Mouse (Mus musculus) right cerebral cortex, adult 2 months (tissue): ENCODE data around the gene Stx6.

Source experiments
- DNase-seq, 2 experiments: peaks; one replicate each; pipeline ENCODE4 v3.0.0; 2021 to 2022; ENCODE audit warnings: low spot score in 2 of 2

Stx6 gene

GRCm38 (mm10) chr1:155205822-155206660, 47.5 kb downstream of the Stx6 start:
- no peak for DNase-seq

- no peak for DNase-seq
Measured at GRCm38 (mm10) chr1:155207859-155208258, 49.3 kb downstream of the Stx6 start.

- DNase-seq = no peak
Measured at GRCm38 (mm10) chr1:155210011-155210763, 51.7 kb downstream of the Stx6 start.

GRCm38 (mm10) chr1:155211017-155211416, 52.5 kb downstream of the Stx6 start:
- no peak for DNase-seq

GRCm38 (mm10) chr1:155212081-155212480, 53.6 kb downstream of the Stx6 start:
- DNase-seq = no peak

- DNase-seq = no peak
Measured at GRCm38 (mm10) chr1:155212493-155212892, 54.0 kb downstream of the Stx6 start.

GRCm38 (mm10) chr1:155212936-155213774, 54.6 kb downstream of the Stx6 start:
- no peak for DNase-seq

GRCm38 (mm10) chr1:155213912-155214311, 55.4 kb downstream of the Stx6 start:
- no peak for DNase-seq

- peak; percentile 75 to 81 for DNase-seq
Measured at GRCm38 (mm10) chr1:155215066-155215764, 56.7 kb downstream of the Stx6 start.

GRCm38 (mm10) chr1:155216313-155216712, 57.8 kb downstream of the Stx6 start:
- no peak for DNase-seq

- DNase-seq = no peak
Measured at GRCm38 (mm10) chr1:155216844-155217243, 58.3 kb downstream of the Stx6 start.

- peak in 1 of 2 experiments; percentile 75 for DNase-seq
Measured at GRCm38 (mm10) chr1:155217865-155218541, 59.5 kb downstream of the Stx6 start.

- no peak for DNase-seq
Measured at GRCm38 (mm10) chr1:155218924-155219323, 60.4 kb downstream of the Stx6 start.

GRCm38 (mm10) chr1:155222101-155222669, 63.7 kb downstream of the Stx6 start:
- DNase-seq = no peak

- DNase-seq = no peak
Measured at GRCm38 (mm10) chr1:155223036-155223435, 64.5 kb downstream of the Stx6 start.

- DNase-seq = peak in 1 of 2 experiments; percentile 75
Measured at GRCm38 (mm10) chr1:155223849-155224554, 65.5 kb downstream of the Stx6 start.

- no peak for DNase-seq
Measured at GRCm38 (mm10) chr1:155229464-155230411, 71.2 kb downstream of the Stx6 start.

- DNase-seq = no peak
Measured at GRCm38 (mm10) chr1:155232385-155232784, 73.9 kb downstream of the Stx6 start.

GRCm38 (mm10) chr1:155232786-155233185, 74.3 kb downstream of the Stx6 start:
- no peak for DNase-seq
